Comparison of ENCODE assay signal across 29 mouse cellular contexts in the genomic region with DNA sequence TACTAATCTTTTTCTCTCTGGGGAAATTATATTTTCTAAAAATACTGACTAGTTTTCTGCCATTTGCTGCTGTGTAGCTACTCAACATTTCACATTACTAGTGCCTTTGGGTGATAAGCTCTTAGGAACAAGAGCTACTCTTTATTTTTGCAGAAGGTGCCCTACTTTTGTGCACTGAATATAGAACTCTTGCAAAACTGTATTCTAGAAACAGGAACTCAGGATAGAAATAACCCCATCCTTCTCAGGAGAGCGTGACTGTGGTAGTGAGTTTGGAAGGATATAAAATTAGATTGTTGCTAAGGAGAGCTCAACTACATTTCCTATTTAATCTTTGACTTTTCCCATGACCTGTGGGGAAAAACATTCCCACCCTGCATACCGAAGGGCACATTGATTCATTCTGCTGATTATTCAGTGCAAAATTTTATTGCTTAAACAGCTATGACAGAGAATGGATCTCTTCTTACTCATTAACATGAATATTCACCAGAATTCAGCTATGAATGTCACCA.
DNase-seq lines count a peak whose midpoint lies in the region; ATAC-seq and TF ChIP-seq lines count a peak whose summit lies in the region.
"Had no signal": no experiment of that assay in that cellular context is flagged by ENCODE, and none has a peak within 500 bp of the region (broad histone marks: within the 10 kb centered on the region; RNA-seq: fewer than 3 reads in every experiment).

No protein-coding gene starts in this region.

- ATAC-seq in frontal cortex, adult (ENCODE audit: low TSS enrichment), result peak; percentile 96
- ATAC-seq: forebrain, embryonic 13.5 days; hindbrain, embryonic 16.5 days; lung, postnatal 0 days had no signal

- no peak for TF ChIP-seq CTCF in cortical plate, adult 2 months (IDR thresholded peaks at IDR 0.05; ENCODE audit: extremely low read depth, insufficient read depth, low read length)

- no peak overlapping the region for H3K4me3 ChIP-seq in cortical plate, adult 2 months (ENCODE audit: insufficient read depth, low read length)
- H3K4me3 ChIP-seq: embryonic facial prominence, embryonic 15.5 days; forebrain, embryonic 13.5 days; heart, embryonic 10.5 days; heart, embryonic 15.5 days; limb, embryonic 10.5 days; limb, embryonic 15.5 days; liver, embryonic 13.5 days had no signal

- intact Hi-C loops in left cerebral cortex, postnatal 4 days (cut with DNase I), result no loop called here
- intact Hi-C loops in left cerebral cortex, postnatal 36 days (cut with DNase I), result loop anchor here (2.0 to 5.0 kb wide), 2 partner anchors 17 to 329 kb away; no protein-coding TSS in a partner anchor

- TF ChIP-seq POLR2A in cortical plate, adult 2 months (IDR thresholded peaks at IDR 0.05; ENCODE audit: extremely low read depth, insufficient read depth, low read length), result no peak

- DNase-seq in frontal cortex, postnatal 25 days (ENCODE audit: low spot score in 2 of 2), result no peak
- DNase-seq in left cerebral cortex, adult 11 months (ENCODE audit: low spot score), result peak; percentile 59
- DNase-seq in left cerebral cortex, postnatal 4 days, result no peak
- DNase-seq in left cerebral cortex, postnatal 36 days (ENCODE audit: low spot score in 2 of 2), result peak; percentile 12 to 20
- no peak for DNase-seq in lung, postnatal 36 days
- DNase-seq: adrenal gland, postnatal 10 days; cerebellum, adult 11 months; cerebellum, postnatal 10 days; gastrocnemius, postnatal 25 days; heart, adult 11 months; kidney, adult 2 months; kidney, postnatal 36 days; liver, embryonic 13.5 days; lung, adult 18-20 months; midbrain, embryonic 14.5 days; thymus, adult 2 months; thymus, postnatal 36 days had no signal

- peak overlapping the region; percentile 81 for H3K27ac ChIP-seq in cortical plate, adult 2 months (ENCODE audit: insufficient read depth, low read length)
- H3K27ac ChIP-seq: embryonic facial prominence, embryonic 15.5 days; forebrain, embryonic 13.5 days; heart, embryonic 10.5 days; heart, embryonic 15.5 days; limb, embryonic 10.5 days; limb, embryonic 15.5 days; liver, embryonic 13.5 days; macrophage; stomach, postnatal 0 days had no signal

- H3K4me1 ChIP-seq in cortical plate, adult 2 months (ENCODE audit: control insufficient read depth, insufficient read depth, low read length), result peaks cover 2% of the 10 kb centered on the region; the same call in 1 of the 2 replicates
- H3K4me1 ChIP-seq: embryonic facial prominence, embryonic 15.5 days; forebrain, embryonic 13.5 days; heart, embryonic 10.5 days; heart, embryonic 15.5 days; limb, embryonic 10.5 days; limb, embryonic 15.5 days; liver, embryonic 13.5 days had no signal

Comparison
In these comparisons a context has a peak if more than half of its experiments do, and no peak if none do; other contexts are left out.
1. DNase-seq: peak in left cerebral cortex, adult 11 months (single experiment) and left cerebral cortex, postnatal 36 days (2 of 2); none in frontal cortex, postnatal 25 days (0 of 2), left cerebral cortex, postnatal 4 days (single experiment) and lung, postnatal 36 days (single experiment).